Mouse (Mus musculus): ENCODE measurements around the gene Avil. TPM values are rescaled to one million over a fixed set of nuclear protein-coding genes. Genes with fewer than 3 reads are reported as not detected.

The Avil gene
- polyA plus RNA-seq, 1 experiment from 2014 or later = 3.7 TPM

- H3K4me1 ChIP-seq (ENCODE audit: control insufficient read depth, insufficient read depth, low read depth, low read length) = peaks cover 3% of the 10 kb centered on the region; the same call in 1 of the 2 replicates
- 5% methylated on average over 35 of the region's 35 CpGs for WGBS
- H3K27ac ChIP-seq (ENCODE audit: low read depth, low read length) = no peak overlapping the region
- peaks cover 39% of the 10 kb centered on the region for H3K27me3 ChIP-seq (replicated peaks; ENCODE audit: control insufficient read depth, insufficient read depth, low read length)
- H3K9me3 ChIP-seq (ENCODE audit: control insufficient read depth, low read length) = no peaks in the 10 kb centered on the region
- H3K36me3 ChIP-seq (ENCODE audit: control insufficient read depth, insufficient read depth, low read length) = 0 out of 2 replicates have a peak, but pooled peaks cover 4% of the 10 kb centered on the region
- peak overlapping the region; percentile 12 for H3K4me3 ChIP-seq (ENCODE audit: low read length)
- peak overlapping the region; percentile 13; the same call in 1 of the 2 replicates for H3K4me2 ChIP-seq (ENCODE audit: low read length)
- ATAC-seq = no peak
- H3K9ac ChIP-seq (ENCODE audit: low read depth, low read length) = no peak overlapping the region
Measured at GRCm38 (mm10) chr10:127048608-127049394, 48.3 kb downstream of the Avil start.

- Histone ChIP-seq H3K9me3 (ENCODE audit: control insufficient read depth, low read length) (no peaks in the 10 kb centered on the region), H3K27ac (ENCODE audit: low read depth, low read length) (no peak overlapping the region), H3K9ac (ENCODE audit: low read depth, low read length) (no peak overlapping the region), H3K4me1 (ENCODE audit: control insufficient read depth, insufficient read depth, low read depth, low read length) (peaks cover 3% of the 10 kb centered on the region; the same call in 1 of the 2 replicates), H3K4me3 (ENCODE audit: low read length) (peak overlapping the region; percentile 12; the same call in 1 of the 2 replicates), H3K27me3 (replicated peaks; ENCODE audit: control insufficient read depth, insufficient read depth, low read length) (peaks cover 39% of the 10 kb centered on the region), H3K4me2 (ENCODE audit: low read length) (peak overlapping the region; percentile 13; the same call in 1 of the 2 replicates), H3K36me3 (ENCODE audit: control insufficient read depth, insufficient read depth, low read length) (peaks cover 6% of the 10 kb centered on the region; the same call in 1 of the 2 replicates)
- ATAC-seq = no peak
- 5% methylated on average over 29 of the region's 29 CpGs for WGBS
Measured at GRCm38 (mm10) chr10:127049395-127050118, 49.0 kb downstream of the Avil start.

- Histone ChIP-seq H3K4me2 (ENCODE audit: low read length) (no peak overlapping the region), H3K27me3 (replicated peaks; ENCODE audit: control insufficient read depth, insufficient read depth, low read length) (peaks cover 39% of the 10 kb centered on the region), H3K9ac (ENCODE audit: low read depth, low read length) (no peak overlapping the region), H3K27ac (ENCODE audit: low read depth, low read length) (no peak overlapping the region), H3K4me3 (ENCODE audit: low read length) (no peak overlapping the region), H3K36me3 (ENCODE audit: control insufficient read depth, insufficient read depth, low read length) (peaks cover 3% of the 10 kb centered on the region; the same call in 1 of the 2 replicates), H3K4me1 (ENCODE audit: control insufficient read depth, insufficient read depth, low read depth, low read length) (peaks cover 3% of the 10 kb centered on the region; the same call in 1 of the 2 replicates), H3K9me3 (ENCODE audit: control insufficient read depth, low read length) (no peaks in the 10 kb centered on the region)
- no peak for ATAC-seq
- WGBS = 25% methylated on average over 10 of the region's 10 CpGs
Measured at GRCm38 (mm10) chr10:127050119-127050474, 49.6 kb downstream of the Avil start.

GRCm38 (mm10) chr10:127054646-127055045 lies 54.1 kb downstream of the Avil start:
- Histone ChIP-seq H3K4me3 (ENCODE audit: low read length) (no peak overlapping the region), H3K36me3 (ENCODE audit: control insufficient read depth, insufficient read depth, low read length) (peaks cover 26% of the 10 kb centered on the region), H3K9me3 (ENCODE audit: control insufficient read depth, low read length) (no peaks in the 10 kb centered on the region), H3K27ac (ENCODE audit: low read depth, low read length) (no peak overlapping the region), H3K9ac (ENCODE audit: low read depth, low read length) (no peak overlapping the region), H3K27me3 (replicated peaks; ENCODE audit: control insufficient read depth, insufficient read depth, low read length) (peaks cover 20% of the 10 kb centered on the region), H3K4me2 (ENCODE audit: low read length) (no peak overlapping the region), H3K4me1 (ENCODE audit: control insufficient read depth, insufficient read depth, low read depth, low read length) (peaks cover 11% of the 10 kb centered on the region)
- 74% methylated on average over 4 of the region's 4 CpGs for WGBS
- ATAC-seq = no peak

GRCm38 (mm10) chr10:127055406-127055805 lies 54.9 kb downstream of the Avil start:
- no peaks in the 10 kb centered on the region for H3K9me3 ChIP-seq (ENCODE audit: control insufficient read depth, low read length)
- H3K27ac ChIP-seq (ENCODE audit: low read depth, low read length) = no peak overlapping the region
- no peak overlapping the region for H3K4me3 ChIP-seq (ENCODE audit: low read length)
- no peak for ATAC-seq
- H3K4me1 ChIP-seq (ENCODE audit: control insufficient read depth, insufficient read depth, low read depth, low read length) = peaks cover 11% of the 10 kb centered on the region
- no peak overlapping the region for H3K4me2 ChIP-seq (ENCODE audit: low read length)
- no peak overlapping the region for H3K9ac ChIP-seq (ENCODE audit: low read depth, low read length)
- WGBS = 88% methylated on average over 8 of the region's 8 CpGs
- peaks cover 14% of the 10 kb centered on the region for H3K27me3 ChIP-seq (replicated peaks; ENCODE audit: control insufficient read depth, insufficient read depth, low read length)
- peaks cover 26% of the 10 kb centered on the region for H3K36me3 ChIP-seq (ENCODE audit: control insufficient read depth, insufficient read depth, low read length)

- Histone ChIP-seq H3K36me3 (ENCODE audit: control insufficient read depth, insufficient read depth, low read length) (peaks cover 26% of the 10 kb centered on the region), H3K4me3 (ENCODE audit: low read length) (no peak overlapping the region), H3K27ac (ENCODE audit: low read depth, low read length) (no peak overlapping the region), H3K9ac (ENCODE audit: low read depth, low read length) (no peak overlapping the region), H3K27me3 (replicated peaks; ENCODE audit: control insufficient read depth, insufficient read depth, low read length) (peaks cover 3% of the 10 kb centered on the region), H3K9me3 (ENCODE audit: control insufficient read depth, low read length) (no peaks in the 10 kb centered on the region), H3K4me2 (ENCODE audit: low read length) (no peak overlapping the region), H3K4me1 (ENCODE audit: control insufficient read depth, insufficient read depth, low read depth, low read length) (peaks cover 17% of the 10 kb centered on the region)
- ATAC-seq = no peak
- 86% methylated on average over 19 of the region's 20 CpGs for WGBS
Measured at GRCm38 (mm10) chr10:127056490-127056889, 56.0 kb downstream of the Avil start.

GRCm38 (mm10) chr10:127058161-127058560 lies 57.7 kb downstream of the Avil start:
- Histone ChIP-seq H3K9me3 (ENCODE audit: control insufficient read depth, low read length) (no peaks in the 10 kb centered on the region), H3K9ac (ENCODE audit: low read depth, low read length) (peak overlapping the region; percentile 97), H3K36me3 (ENCODE audit: control insufficient read depth, insufficient read depth, low read length) (peaks cover 26% of the 10 kb centered on the region), H3K4me2 (ENCODE audit: low read length) (peak overlapping the region; percentile 86), H3K27me3 (replicated peaks; ENCODE audit: control insufficient read depth, insufficient read depth, low read length) (no peaks in the 10 kb centered on the region), H3K4me3 (ENCODE audit: low read length) (peak overlapping the region; percentile 81), H3K27ac (ENCODE audit: low read depth, low read length) (no peak overlapping the region), H3K4me1 (ENCODE audit: control insufficient read depth, insufficient read depth, low read depth, low read length) (peaks cover 23% of the 10 kb centered on the region)
- WGBS = 0% methylated on average over 9 of the region's 9 CpGs
- ATAC-seq = 0 out of 2 replicates have a peak, but pooled peaks have one; percentile 10

- peak overlapping the region; percentile 86 for H3K4me2 ChIP-seq (ENCODE audit: low read length)
- H3K36me3 ChIP-seq (ENCODE audit: control insufficient read depth, insufficient read depth, low read length) = peaks cover 26% of the 10 kb centered on the region
- no peaks in the 10 kb centered on the region for H3K27me3 ChIP-seq (replicated peaks; ENCODE audit: control insufficient read depth, insufficient read depth, low read length)
- peaks cover 23% of the 10 kb centered on the region for H3K4me1 ChIP-seq (ENCODE audit: control insufficient read depth, insufficient read depth, low read depth, low read length)
- 3% methylated on average over 8 of the region's 8 CpGs for WGBS
- H3K9me3 ChIP-seq (ENCODE audit: control insufficient read depth, low read length) = no peaks in the 10 kb centered on the region
- no peak for ATAC-seq
- peak overlapping the region; percentile 97 for H3K9ac ChIP-seq (ENCODE audit: low read depth, low read length)
- H3K4me3 ChIP-seq (ENCODE audit: low read length) = peak overlapping the region; percentile 81
- peak overlapping the region; percentile 94 for H3K27ac ChIP-seq (ENCODE audit: low read depth, low read length)
Measured at GRCm38 (mm10) chr10:127058708-127059107, 58.2 kb downstream of the Avil start.
